Mouse (Mus musculus) intestine, embryonic 15.5 days (tissue): ENCODE measurements around the gene Mcu. TPM values are rescaled to one million over a fixed set of nuclear protein-coding genes. Genes with fewer than 3 reads are reported as not detected.

ENCODE experiments used
- ATAC-seq: fragments of 200-750 bp; cut with Nextera tagmentation; 2 replicates; pipeline ENCODE4 v1.8.0; 2017; ENCODE audit warnings: moderate TSS enrichment, moderate library complexity
- H3K27ac ChIP-seq: fragments of 300-500 bp; sonication (generic); 2 replicates; pipeline ENCODE4 v1.5.1; 2015; ENCODE audit warnings: mild to moderate bottlenecking, inconsistent platforms
- H3K27me3 ChIP-seq: fragments of 300-500 bp; sonication (generic); replicated peaks from 2 replicates; pipeline ENCODE4 v1.6.1; 2015; ENCODE audit warnings: inconsistent platforms
- H3K36me3 ChIP-seq: fragments of 300-500 bp; sonication (generic); 2 replicates; pipeline ENCODE4 v1.6.1; 2015; ENCODE audit warnings: inconsistent platforms
- H3K4me1 ChIP-seq: fragments of 300-500 bp; sonication (generic); replicated peaks from 2 replicates; pipeline ENCODE4 v1.6.1; 2015; ENCODE audit warnings: inconsistent platforms
- H3K4me2 ChIP-seq: fragments of 300-500 bp; sonication (generic); replicated peaks from 2 replicates; pipeline ENCODE4 v1.6.1; 2015; ENCODE audit warnings: mild to moderate bottlenecking, inconsistent platforms
- H3K4me3 ChIP-seq: fragments of 300-500 bp; sonication (generic); replicated peaks from 2 replicates; pipeline ENCODE4 v1.5.1; 2015; ENCODE audit warnings: inconsistent platforms
- H3K9ac ChIP-seq: fragments of 300-500 bp; sonication (generic); 2 replicates; pipeline ENCODE4 v1.6.1; 2015; ENCODE audit warnings: inconsistent platforms
- H3K9me3 ChIP-seq: fragments of 300-500 bp; sonication (generic); 2 replicates; pipeline ENCODE4 v1.6.1; 2016; ENCODE audit warnings: inconsistent platforms
- WGBS: fragments of 180-500 bp; shearing (Covaris S2); methylation state at CpG from one replicate; pipeline ENCODE4 v1.1.7; 2015; 5-methylcytosine and 5-hydroxymethylcytosine counted together
- polyA plus RNA-seq: library from polyadenylated mRNA; unstranded; fragments of >200 nt; fragmentation: Nextera tagmentation; extraction: Ambion mirVana; gene quantifications from 2 replicates; pipeline ENCODE4 v1.2.1, GENCODE M21; 2015

Gene Mcu
- polyA plus RNA-seq, 1 experiment from 2014 or later, result 72.6 TPM

GRCm38 (mm10) chr10:59465546-59465945 is 150.9 kb downstream of the Mcu start:
- Histone ChIP-seq H3K4me2 (no peak overlapping the region), H3K4me1 (no peaks in the 10 kb centered on the region), H3K27me3 (no peaks in the 10 kb centered on the region), H3K27ac (no peak overlapping the region), H3K36me3 (peaks cover 3% of the 10 kb centered on the region; the same call in 1 of the 2 replicates), H3K4me3 (no peak overlapping the region), H3K9ac (no peak overlapping the region), H3K9me3 (no peaks in the 10 kb centered on the region)
- 78% methylated on average over 3 of the region's 3 CpGs for WGBS
- no peak for ATAC-seq

GRCm38 (mm10) chr10:59462307-59462706 is 154.2 kb downstream of the Mcu start:
- H3K27ac ChIP-seq, result no peak overlapping the region
- H3K9me3 ChIP-seq, result no peaks in the 10 kb centered on the region
- H3K36me3 ChIP-seq, result peaks cover 3% of the 10 kb centered on the region; the same call in 1 of the 2 replicates
- no peaks in the 10 kb centered on the region for H3K4me1 ChIP-seq
- H3K9ac ChIP-seq, result no peak overlapping the region
- no peak overlapping the region for H3K4me2 ChIP-seq
- ATAC-seq, result no peak
- 87% methylated on average over 6 of the region's 6 CpGs for WGBS
- H3K27me3 ChIP-seq, result no peaks in the 10 kb centered on the region
- no peak overlapping the region for H3K4me3 ChIP-seq

GRCm38 (mm10) chr10:59459767-59460166 is 156.7 kb downstream of the Mcu start:
- Histone ChIP-seq H3K27ac (no peak overlapping the region), H3K27me3 (no peaks in the 10 kb centered on the region), H3K36me3 (peaks cover 8% of the 10 kb centered on the region), H3K9ac (no peak overlapping the region), H3K4me2 (no peak overlapping the region), H3K4me1 (no peaks in the 10 kb centered on the region), H3K9me3 (no peaks in the 10 kb centered on the region), H3K4me3 (no peak overlapping the region)
- no peak for ATAC-seq
- 91% methylated on average over 12 of the region's 12 CpGs for WGBS

GRCm38 (mm10) chr10:59454631-59455030 is 161.9 kb downstream of the Mcu start:
- Histone ChIP-seq H3K4me3 (no peak overlapping the region), H3K27me3 (no peaks in the 10 kb centered on the region), H3K36me3 (peaks cover 12% of the 10 kb centered on the region), H3K9me3 (no peaks in the 10 kb centered on the region), H3K4me1 (no peaks in the 10 kb centered on the region), H3K4me2 (no peak overlapping the region), H3K27ac (no peak overlapping the region), H3K9ac (no peak overlapping the region)
- WGBS, result 97% methylated on average over 15 of the region's 15 CpGs
- ATAC-seq, result no peak

GRCm38 (mm10) chr10:59451839-59452238 is 164.7 kb downstream of the Mcu start:
- Histone ChIP-seq H3K36me3 (peaks cover 12% of the 10 kb centered on the region), H3K9me3 (no peaks in the 10 kb centered on the region), H3K4me3 (no peak overlapping the region), H3K9ac (no peak overlapping the region), H3K27me3 (no peaks in the 10 kb centered on the region), H3K4me2 (no peak overlapping the region), H3K4me1 (no peaks in the 10 kb centered on the region), H3K27ac (no peak overlapping the region)
- ATAC-seq, result peak; percentile 63; the same call in 1 of the 2 replicates
- WGBS, result 42% methylated on average over 5 of the region's 5 CpGs

GRCm38 (mm10) chr10:59447546-59447945 is 168.9 kb downstream of the Mcu start:
- WGBS, result 61% methylated on average over 9 of the region's 9 CpGs
- Histone ChIP-seq H3K4me2 (no peak overlapping the region), H3K9ac (no peak overlapping the region), H3K4me3 (no peak overlapping the region), H3K9me3 (no peaks in the 10 kb centered on the region), H3K4me1 (0 out of 2 replicates have a peak, but pooled peaks cover 5% of the 10 kb centered on the region), H3K27ac (no peak overlapping the region), H3K36me3 (peaks cover 3% of the 10 kb centered on the region; the same call in 1 of the 2 replicates), H3K27me3 (no peaks in the 10 kb centered on the region)
- no peak for ATAC-seq

GRCm38 (mm10) chr10:59446911-59447437 is 169.5 kb downstream of the Mcu start:
- no peaks in the 10 kb centered on the region for H3K9me3 ChIP-seq
- no peak overlapping the region for H3K4me2 ChIP-seq
- H3K9ac ChIP-seq, result no peak overlapping the region
- H3K4me1 ChIP-seq, result 0 out of 2 replicates have a peak, but pooled peaks cover 5% of the 10 kb centered on the region
- no peaks in the 10 kb centered on the region for H3K27me3 ChIP-seq
- 77% methylated on average over 10 of the region's 10 CpGs for WGBS
- no peak overlapping the region for H3K4me3 ChIP-seq
- peaks cover 3% of the 10 kb centered on the region; the same call in 1 of the 2 replicates for H3K36me3 ChIP-seq
- no peak for ATAC-seq
- no peak overlapping the region for H3K27ac ChIP-seq

- Histone ChIP-seq H3K9me3 (no peaks in the 10 kb centered on the region), H3K27me3 (no peaks in the 10 kb centered on the region), H3K4me3 (no peak overlapping the region), H3K36me3 (no peaks in the 10 kb centered on the region), H3K4me1 (0 out of 2 replicates have a peak, but pooled peaks cover 5% of the 10 kb centered on the region), H3K9ac (no peak overlapping the region), H3K4me2 (no peak overlapping the region), H3K27ac (no peak overlapping the region)
- no peak for ATAC-seq
- WGBS, result 42% methylated on average over 8 of the region's 8 CpGs
Observed at GRCm38 (mm10) chr10:59444635-59445034, 171.9 kb downstream of the Mcu start.

- no peak overlapping the region for H3K4me3 ChIP-seq
- no peaks in the 10 kb centered on the region for H3K36me3 ChIP-seq
- no peaks in the 10 kb centered on the region for H3K27me3 ChIP-seq
- 83% methylated on average over 3 of the region's 3 CpGs for WGBS
- no peak overlapping the region for H3K27ac ChIP-seq
- no peak overlapping the region for H3K4me2 ChIP-seq
- no peak overlapping the region for H3K9ac ChIP-seq
- no peak for ATAC-seq
- H3K9me3 ChIP-seq, result no peaks in the 10 kb centered on the region
- 0 out of 2 replicates have a peak, but pooled peaks cover 5% of the 10 kb centered on the region for H3K4me1 ChIP-seq
Observed at GRCm38 (mm10) chr10:59444106-59444505, 172.4 kb downstream of the Mcu start.

- WGBS, result 8% methylated on average over 7 of the region's 7 CpGs
- Histone ChIP-seq H3K36me3 (no peaks in the 10 kb centered on the region), H3K9ac (no peak overlapping the region), H3K27me3 (no peaks in the 10 kb centered on the region), H3K4me2 (no peak overlapping the region), H3K9me3 (no peaks in the 10 kb centered on the region), H3K4me3 (no peak overlapping the region), H3K27ac (no peak overlapping the region), H3K4me1 (0 out of 2 replicates have a peak, but pooled peaks cover 5% of the 10 kb centered on the region)
- no peak for ATAC-seq
Observed at GRCm38 (mm10) chr10:59443212-59443611, 173.3 kb downstream of the Mcu start.

GRCm38 (mm10) chr10:59441735-59442134 is 174.8 kb downstream of the Mcu start, which contains the start of gene Oit3:
TSS of gene Oit3 (minus strand) at chr10:59441778.
- Histone ChIP-seq H3K4me2 (no peak within 1 kb of the TSS), H3K27me3 (no peaks in the 10 kb centered on the region), H3K36me3 (no peaks in the 10 kb centered on the region), H3K27ac (no peak within 1 kb of the TSS), H3K4me1 (0 out of 2 replicates have a peak, but pooled peaks cover 5% of the 10 kb centered on the region), H3K4me3 (no peak within 1 kb of the TSS), H3K9ac (no peak within 1 kb of the TSS), H3K9me3 (no peaks in the 10 kb centered on the region)
- WGBS, result 79% methylated on average over 11 of the region's 11 CpGs
- no peak for ATAC-seq

GRCm38 (mm10) chr10:59440177-59440576 is 176.3 kb downstream of the Mcu start:
- Histone ChIP-seq H3K27ac (no peak overlapping the region), H3K36me3 (no peaks in the 10 kb centered on the region), H3K4me2 (no peak overlapping the region), H3K4me3 (no peak overlapping the region), H3K27me3 (no peaks in the 10 kb centered on the region), H3K9me3 (no peaks in the 10 kb centered on the region), H3K9ac (no peak overlapping the region), H3K4me1 (0 out of 2 replicates have a peak, but pooled peaks cover 5% of the 10 kb centered on the region)
- 57% methylated on average over 6 of the region's 6 CpGs for WGBS
- no peak for ATAC-seq

- no peak for ATAC-seq
- Histone ChIP-seq H3K36me3 (no peaks in the 10 kb centered on the region), H3K27me3 (no peaks in the 10 kb centered on the region), H3K27ac (no peak overlapping the region; the same call in 1 of the 2 replicates), H3K4me3 (no peak overlapping the region), H3K4me1 (0 out of 2 replicates have a peak, but pooled peaks cover 5% of the 10 kb centered on the region), H3K9ac (no peak overlapping the region), H3K9me3 (no peaks in the 10 kb centered on the region), H3K4me2 (no peak overlapping the region)
- WGBS, result 45% methylated on average over 5 of the region's 5 CpGs
Observed at GRCm38 (mm10) chr10:59439508-59439931, 177.0 kb downstream of the Mcu start.
